ENCODE assay signal across 21 mouse cellular contexts in the genomic region with DNA sequence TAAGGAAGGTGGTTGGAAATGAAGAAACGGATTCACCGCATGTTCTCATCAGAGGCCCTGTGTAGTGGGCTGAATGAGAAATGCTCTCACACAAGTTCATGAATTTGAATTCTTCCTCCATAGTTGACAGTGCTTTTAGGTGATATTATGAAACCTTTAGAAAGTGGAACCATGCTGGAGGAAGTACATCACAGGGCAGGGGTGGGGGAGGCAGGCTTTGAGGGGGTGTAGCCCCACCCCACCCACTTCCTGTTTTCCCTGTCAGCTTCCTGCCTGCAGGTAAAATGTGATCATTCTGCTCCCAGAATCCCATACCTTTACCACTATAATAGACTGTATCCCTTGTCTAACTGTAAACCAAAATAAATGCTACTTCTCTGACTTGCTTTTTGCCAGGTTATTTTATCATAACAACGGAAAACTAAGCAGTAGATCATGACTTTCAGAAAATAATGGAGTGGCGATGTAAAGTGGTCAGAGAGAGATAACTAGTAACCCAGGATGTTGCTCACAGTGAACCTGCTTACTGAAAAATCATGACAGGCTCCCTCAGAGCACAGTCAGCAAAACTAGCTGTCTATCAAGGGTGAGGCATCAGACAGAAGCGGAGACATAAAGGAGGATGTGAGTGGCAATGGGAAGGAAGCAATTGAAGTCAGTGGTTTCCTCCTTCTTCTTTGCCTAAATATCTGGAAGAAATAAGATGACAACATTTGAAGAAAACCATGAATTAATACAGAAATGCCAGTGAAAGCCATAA.
DNase-seq lines count a peak whose midpoint lies in the region; ATAC-seq lines count a peak whose summit lies in the region.
"Had no signal": no experiment of that assay in that cellular context is flagged by ENCODE, and none has a peak within 500 bp of the region (broad histone marks: within the 10 kb centered on the region; RNA-seq: fewer than 3 reads in every experiment).

No protein-coding gene starts in this region.

- no peaks in the 10 kb centered on the region for H3K36me3 ChIP-seq in kidney, embryonic 15.5 days
- no peaks in the 10 kb centered on the region for H3K36me3 ChIP-seq in midbrain, embryonic 11.5 days (ENCODE audit: control insufficient read depth, insufficient read depth, low read length)
- H3K36me3 ChIP-seq: embryonic facial prominence, embryonic 10.5 days; heart, embryonic 13.5 days; limb, embryonic 15.5 days; midbrain, embryonic 13.5 days had no signal

- no peaks in the 10 kb centered on the region for H3K9me3 ChIP-seq in kidney, embryonic 15.5 days (replicated peaks)
- no peaks in the 10 kb centered on the region for H3K9me3 ChIP-seq in midbrain, embryonic 11.5 days (ENCODE audit: control insufficient read depth, low read length)
- H3K9me3 ChIP-seq: embryonic facial prominence, embryonic 10.5 days; heart, embryonic 13.5 days; limb, embryonic 15.5 days; midbrain, embryonic 13.5 days had no signal

- 87% methylated on average over 5 of the region's 5 CpGs for WGBS in kidney, embryonic 15.5 days
- WGBS in midbrain, embryonic 11.5 days, result 91% methylated on average over 5 of the region's 5 CpGs

- H3K27ac ChIP-seq in kidney, embryonic 15.5 days, result no peak overlapping the region
- no peak overlapping the region for H3K27ac ChIP-seq in midbrain, embryonic 11.5 days (ENCODE audit: low read depth, low read length)
- H3K27ac ChIP-seq: embryonic facial prominence, embryonic 10.5 days; heart, embryonic 13.5 days; limb, embryonic 15.5 days; midbrain, embryonic 13.5 days had no signal

- H3K9ac ChIP-seq in kidney, embryonic 15.5 days, result no peak overlapping the region
- H3K9ac ChIP-seq in midbrain, embryonic 11.5 days (ENCODE audit: low read length), result no peak overlapping the region
- H3K9ac ChIP-seq: heart, embryonic 13.5 days; limb, embryonic 15.5 days; midbrain, embryonic 13.5 days had no signal

- no peak overlapping the region for H3K4me3 ChIP-seq in kidney, embryonic 15.5 days (replicated peaks)
- H3K4me3 ChIP-seq in midbrain, embryonic 11.5 days (ENCODE audit: low read depth, low read length), result no peak overlapping the region
- H3K4me3 ChIP-seq: embryonic facial prominence, embryonic 10.5 days; erythroblast, embryonic 14.5 days; heart, embryonic 13.5 days; limb, embryonic 15.5 days; midbrain, embryonic 13.5 days had no signal

- ATAC-seq in CD4-positive, CD25-positive, alpha-beta regulatory T cell, adult 4 months, result peak; percentile 70
- peak; percentile 67 for ATAC-seq in inflammation-experienced regulatory T-cells, adult 6 months
- no peak for ATAC-seq in erythroblast, adult 5-6 weeks (replicated peaks; ENCODE audit: low FRiP score, poor library complexity, severe bottlenecking)
- no peak for ATAC-seq in kidney, embryonic 15.5 days (replicated peaks; ENCODE audit: low FRiP score)
- ATAC-seq in midbrain, embryonic 11.5 days (ENCODE audit: low FRiP score), result no peak
- ATAC-seq: forebrain, embryonic 14.5 days; midbrain, embryonic 13.5 days had no signal

- H3K27me3 ChIP-seq in kidney, embryonic 15.5 days, result no peaks in the 10 kb centered on the region
- H3K27me3 ChIP-seq in midbrain, embryonic 11.5 days (ENCODE audit: control insufficient read depth, insufficient read depth, low read length), result no peaks in the 10 kb centered on the region
- H3K27me3 ChIP-seq: limb, embryonic 15.5 days; midbrain, embryonic 13.5 days had no signal

- no peak overlapping the region for H3K4me2 ChIP-seq in kidney, embryonic 15.5 days
- H3K4me2 ChIP-seq in midbrain, embryonic 11.5 days, result no peak overlapping the region
- H3K4me2 ChIP-seq: heart, embryonic 13.5 days; limb, embryonic 15.5 days; midbrain, embryonic 13.5 days had no signal

- H3K4me1 ChIP-seq in kidney, embryonic 15.5 days, result no peaks in the 10 kb centered on the region
- no peaks in the 10 kb centered on the region for H3K4me1 ChIP-seq in midbrain, embryonic 11.5 days (ENCODE audit: control insufficient read depth, insufficient read depth, low read length)
- H3K4me1 ChIP-seq: embryonic facial prominence, embryonic 10.5 days; heart, embryonic 13.5 days; limb, embryonic 15.5 days; midbrain, embryonic 13.5 days had no signal

- peak; percentile 20 to 37 for DNase-seq in B cell, adult 2 months
- peak; percentile 40 to 46 for DNase-seq in thymus, adult 18-20 months
- no peak for DNase-seq in cerebellum, adult 18-20 months
- no peak for DNase-seq in midbrain, embryonic 11.5 days (ENCODE audit: low spot score, missing footprints)
- DNase-seq: cerebellum, postnatal 10 days; heart, postnatal 36 days; kidney, adult 9 months; kidney, postnatal 4 days; lung, adult 18-20 months; lung, postnatal 4 days; right cerebral cortex, adult 18-20 months had no signal

Comparison
In these comparisons a context has a peak if more than half of its experiments do, and no peak if none do; other contexts are left out.
1. DNase-seq: peak in B cell, adult 2 months (2 of 2) and thymus, adult 18-20 months (2 of 2); none in cerebellum, adult 18-20 months (0 of 2) and midbrain, embryonic 11.5 days (single experiment).
2. ATAC-seq: peak in CD4-positive, CD25-positive, alpha-beta regulatory T cell, adult 4 months (single experiment) and inflammation-experienced regulatory T-cells, adult 6 months (single experiment); none in erythroblast, adult 5-6 weeks (single experiment), kidney, embryonic 15.5 days (single experiment) and midbrain, embryonic 11.5 days (single experiment).